ENCODE assay signal across 15 mouse cellular contexts in the genomic region with DNA sequence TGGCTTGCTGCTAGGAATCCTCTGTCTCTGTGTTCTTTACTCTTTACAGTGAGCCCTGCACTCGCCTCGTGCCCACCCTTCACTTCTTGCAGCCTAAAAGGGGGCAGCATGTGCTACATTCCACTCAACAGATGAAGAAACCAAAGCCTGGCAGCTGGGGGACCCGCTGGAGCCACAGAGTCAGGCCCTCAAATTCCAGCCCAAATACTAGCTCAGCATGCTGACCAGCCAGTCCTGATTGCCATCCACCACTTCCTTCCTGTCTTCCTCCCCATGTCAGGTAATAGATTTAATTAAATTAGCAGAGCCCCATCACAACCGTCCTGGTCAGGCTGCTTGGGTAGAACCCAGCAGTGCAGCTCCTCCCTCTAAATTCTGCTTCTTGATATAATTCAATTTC. TPM values are rescaled to one million over a fixed set of nuclear protein-coding genes. Genes with fewer than 3 reads are reported as not detected.
DNase-seq lines count a peak whose midpoint lies in the region; ATAC-seq and TF ChIP-seq lines count a peak whose summit lies in the region.
"Had no signal": no experiment of that assay in that cellular context is flagged by ENCODE, and none has a peak within 500 bp of the region (broad histone marks: within the 10 kb centered on the region; RNA-seq: fewer than 3 reads in every experiment).

No protein-coding gene starts in this region.

- H3K4me1 ChIP-seq in midbrain, embryonic 10.5 days = peaks cover 77% of the 10 kb centered on the region
- peaks cover 15% of the 10 kb centered on the region for H3K4me1 ChIP-seq in midbrain, postnatal 0 days (ENCODE audit: insufficient read depth, low read length)
- peaks cover 58% of the 10 kb centered on the region for H3K4me1 ChIP-seq in hindbrain, embryonic 14.5 days (replicated peaks; ENCODE audit: control insufficient read depth, insufficient read depth, low read length)
- H3K4me1 ChIP-seq in neural tube, embryonic 12.5 days = peaks cover 62% of the 10 kb centered on the region
- H3K4me1 ChIP-seq in lung, postnatal 0 days (ENCODE audit: insufficient read depth, low read depth, low read length) = no peaks in the 10 kb centered on the region
- H3K4me1 ChIP-seq in stomach, postnatal 0 days (replicated peaks; ENCODE audit: control insufficient read depth, insufficient read depth) = no peaks in the 10 kb centered on the region

- TF ChIP-seq CTCF in midbrain, postnatal 0 days (IDR thresholded peaks at IDR 0.05) = no peak
- TF ChIP-seq CTCF in lung, postnatal 0 days (IDR thresholded peaks at IDR 0.05) = no peak
- no peak for TF ChIP-seq CTCF in stomach, postnatal 0 days (IDR thresholded peaks at IDR 0.05; ENCODE audit: low read depth)

- no peak overlapping the region for H3K4me2 ChIP-seq in midbrain, postnatal 0 days (ENCODE audit: low read depth, low read length, poor library complexity, severe bottlenecking)
- H3K4me2 ChIP-seq in hindbrain, embryonic 14.5 days (replicated peaks) = peak overlapping the region; percentile 23; the same call in 1 of the 2 replicates
- H3K4me2 ChIP-seq in neural tube, embryonic 12.5 days (replicated peaks) = peak overlapping the region; percentile 86
- H3K4me2 ChIP-seq in lung, postnatal 0 days (replicated peaks; ENCODE audit: low read depth, low read length) = no peak overlapping the region
- no peak overlapping the region for H3K4me2 ChIP-seq in stomach, postnatal 0 days (replicated peaks; ENCODE audit: low read depth)
- H3K4me2 ChIP-seq: liver, embryonic 15.5 days; stomach, embryonic 15.5 days had no signal

- 14% methylated on average over 4 of the region's 4 CpGs for WGBS in midbrain, embryonic 10.5 days
- WGBS in midbrain, postnatal 0 days = 27% methylated on average over 4 of the region's 4 CpGs
- WGBS in hindbrain, embryonic 14.5 days = 18% methylated on average over 4 of the region's 4 CpGs
- WGBS in neural tube, embryonic 12.5 days = 7% methylated on average over 4 of the region's 4 CpGs
- 47% methylated on average over 4 of the region's 4 CpGs for WGBS in lung, postnatal 0 days
- WGBS in stomach, postnatal 0 days = 63% methylated on average over 4 of the region's 4 CpGs

- no peaks in the 10 kb centered on the region for H3K9me3 ChIP-seq in midbrain, embryonic 10.5 days (replicated peaks)
- H3K9me3 ChIP-seq in midbrain, postnatal 0 days (ENCODE audit: low read length) = no peaks in the 10 kb centered on the region
- no peaks in the 10 kb centered on the region for H3K9me3 ChIP-seq in hindbrain, embryonic 14.5 days (ENCODE audit: control insufficient read depth, low read length)
- H3K9me3 ChIP-seq in neural tube, embryonic 12.5 days = no peaks in the 10 kb centered on the region
- H3K9me3 ChIP-seq in lung, postnatal 0 days (ENCODE audit: low read length) = no peaks in the 10 kb centered on the region
- H3K9me3 ChIP-seq in stomach, postnatal 0 days (ENCODE audit: control insufficient read depth, low read length) = no peaks in the 10 kb centered on the region
- H3K9me3 ChIP-seq: liver, embryonic 15.5 days; stomach, embryonic 15.5 days had no signal

- DNase-seq in heart, adult 11 months = peak; percentile 60
- DNase-seq in heart, adult 18-20 months = no peak
- peak; percentile 23 for DNase-seq in midbrain, embryonic 10.5 days (ENCODE audit: low spot score)
- no peak for DNase-seq in midbrain, postnatal 0 days (ENCODE audit: low spot score)
- no peak for DNase-seq in hindbrain, embryonic 14.5 days (ENCODE audit: low spot score)
- no peak for DNase-seq in lung, postnatal 0 days (ENCODE audit: low spot score)
- DNase-seq in stomach, postnatal 0 days (ENCODE audit: low spot score) = no peak
- DNase-seq: cerebellum, adult 9-11 months; gastrocnemius, postnatal 10 days; heart, postnatal 36 days; kidney, postnatal 25 days had no signal

- no peaks in the 10 kb centered on the region for H3K27me3 ChIP-seq in midbrain, embryonic 10.5 days (ENCODE audit: low read depth, poor library complexity, severe bottlenecking)
- no peaks in the 10 kb centered on the region for H3K27me3 ChIP-seq in midbrain, postnatal 0 days (ENCODE audit: insufficient read depth, low read length)
- no peaks in the 10 kb centered on the region for H3K27me3 ChIP-seq in hindbrain, embryonic 14.5 days (ENCODE audit: control insufficient read depth, insufficient read depth, low read length)
- H3K27me3 ChIP-seq in neural tube, embryonic 12.5 days (replicated peaks) = no peaks in the 10 kb centered on the region
- H3K27me3 ChIP-seq in lung, postnatal 0 days (replicated peaks; ENCODE audit: insufficient read depth, low read length) = 0 out of 2 replicates have a peak, but pooled peaks cover 3% of the 10 kb centered on the region
- no peaks in the 10 kb centered on the region for H3K27me3 ChIP-seq in stomach, postnatal 0 days (ENCODE audit: control insufficient read depth, insufficient read depth, low read length)

- H3K4me3 ChIP-seq in midbrain, embryonic 10.5 days = peak overlapping the region; percentile 23; the same call in 1 of the 2 replicates
- H3K4me3 ChIP-seq in midbrain, postnatal 0 days (ENCODE audit: low read depth, low read length) = no peak overlapping the region
- no peak overlapping the region for H3K4me3 ChIP-seq in hindbrain, embryonic 14.5 days (replicated peaks; ENCODE audit: low read length)
- H3K4me3 ChIP-seq in neural tube, embryonic 12.5 days = no peak overlapping the region
- no peak overlapping the region for H3K4me3 ChIP-seq in lung, postnatal 0 days (ENCODE audit: low read depth, low read length)
- H3K4me3 ChIP-seq in stomach, postnatal 0 days (ENCODE audit: low read depth, low read length) = no peak overlapping the region
- H3K4me3 ChIP-seq: liver, embryonic 15.5 days; stomach, embryonic 15.5 days had no signal

- H3K27ac ChIP-seq in midbrain, embryonic 10.5 days (replicated peaks) = peak overlapping the region; percentile 100
- no peak overlapping the region; the same call in 1 of the 2 replicates for H3K27ac ChIP-seq in midbrain, postnatal 0 days (ENCODE audit: low read depth, low read length)
- H3K27ac ChIP-seq in hindbrain, embryonic 14.5 days = peak overlapping the region; percentile 0
- H3K27ac ChIP-seq in neural tube, embryonic 12.5 days = no peak overlapping the region
- H3K27ac ChIP-seq in lung, postnatal 0 days (ENCODE audit: low read length) = no peak overlapping the region
- no peak overlapping the region for H3K27ac ChIP-seq in stomach, postnatal 0 days (replicated peaks)
- H3K27ac ChIP-seq: liver, embryonic 15.5 days had no signal

- H3K9ac ChIP-seq in midbrain, postnatal 0 days (replicated peaks; ENCODE audit: low read length, poor library complexity, severe bottlenecking) = no peak overlapping the region
- H3K9ac ChIP-seq in hindbrain, embryonic 14.5 days = 0 out of 2 replicates have a peak overlapping the region, but pooled peaks have one; percentile 28
- H3K9ac ChIP-seq in neural tube, embryonic 12.5 days = no peak overlapping the region
- no peak overlapping the region for H3K9ac ChIP-seq in lung, postnatal 0 days (replicated peaks; ENCODE audit: low read depth)
- no peak overlapping the region for H3K9ac ChIP-seq in stomach, postnatal 0 days (ENCODE audit: low read length)
- H3K9ac ChIP-seq: liver, embryonic 15.5 days; stomach, embryonic 15.5 days had no signal

- ATAC-seq in midbrain, postnatal 0 days (ENCODE audit: low FRiP score) = no peak
- no peak for ATAC-seq in hindbrain, embryonic 14.5 days (ENCODE audit: low FRiP score)
- no peak for ATAC-seq in neural tube, embryonic 12.5 days (ENCODE audit: low FRiP score, low read depth)
- no peak for ATAC-seq in lung, postnatal 0 days
- no peak for ATAC-seq in stomach, postnatal 0 days (ENCODE audit: low FRiP score, low TSS enrichment)

- H3K36me3 ChIP-seq in midbrain, embryonic 10.5 days = peaks cover 7% of the 10 kb centered on the region
- no peaks in the 10 kb centered on the region for H3K36me3 ChIP-seq in midbrain, postnatal 0 days (ENCODE audit: insufficient read depth, low read length)
- H3K36me3 ChIP-seq in hindbrain, embryonic 14.5 days (replicated peaks; ENCODE audit: control insufficient read depth, insufficient read depth) = no peaks in the 10 kb centered on the region
- H3K36me3 ChIP-seq in neural tube, embryonic 12.5 days = no peaks in the 10 kb centered on the region; the same call in 1 of the 2 replicates
- H3K36me3 ChIP-seq in lung, postnatal 0 days (ENCODE audit: insufficient read depth, low read length) = no peaks in the 10 kb centered on the region
- no peaks in the 10 kb centered on the region for H3K36me3 ChIP-seq in stomach, postnatal 0 days (ENCODE audit: control insufficient read depth, insufficient read depth, low read length)
- H3K36me3 ChIP-seq: liver, embryonic 15.5 days; stomach, embryonic 15.5 days had no signal

- no peak for TF ChIP-seq EP300 in lung, postnatal 0 days (IDR thresholded peaks at IDR 0.05)
- TF ChIP-seq EP300 in stomach, postnatal 0 days (optimal IDR thresholded peaks at IDR 0.05) = no peak

RNA-seq across cellular contexts. Expression of a gene that starts 5.1 kb away (rescaled TPM):
- 10 to 100 TPM in 1 of 2 experiments, 1 to 10 TPM in 1; 6.8 to 10.0 TPM for total RNA-seq in heart, adult 18-20 months (2021)
- 41.5 and 45.0 TPM in 2 replicates for polyA plus RNA-seq in midbrain, embryonic 10.5 days (2016; fragmentation: Nextera tagmentation; extraction: Ambion mirVana)
- 25.6 and 26.6 TPM in 2 replicates for total RNA-seq in midbrain, postnatal 0 days (2014; rRNA removed)
- 23.5 and 23.6 TPM in 2 replicates for polyA plus RNA-seq in midbrain, postnatal 0 days (2015; fragmentation: Nextera tagmentation; extraction: Ambion mirVana)
- 25.1 and 25.8 TPM in 2 replicates for polyA plus RNA-seq in hindbrain, embryonic 14.5 days (2014; fragmentation: Nextera tagmentation; extraction: Ambion mirVana)
- 44.6 and 45.2 TPM in 2 replicates for polyA plus RNA-seq in neural tube, embryonic 12.5 days (2016; fragmentation: Nextera tagmentation; extraction: Ambion mirVana)
- polyA plus RNA-seq in lung, postnatal 0 days (2015; fragmentation: Nextera tagmentation; extraction: Ambion mirVana) = 11.1 and 11.7 TPM in 2 replicates
- polyA plus RNA-seq in stomach, postnatal 0 days (2015; fragmentation: Nextera tagmentation; extraction: Ambion mirVana) = 2.4 and 3.3 TPM in 2 replicates
- total RNA-seq: megakaryocyte progenitor cell, adult 5-6 weeks had no signal

Comparison
In these comparisons a context has a peak if more than half of its experiments do, and no peak if none do; other contexts are left out.
1. DNase-seq: peak in heart, adult 11 months (single experiment) and midbrain, embryonic 10.5 days (single experiment); none in heart, adult 18-20 months (0 of 2), midbrain, postnatal 0 days (single experiment), hindbrain, embryonic 14.5 days (single experiment), lung, postnatal 0 days (single experiment) and stomach, postnatal 0 days (single experiment).
2. H3K27ac ChIP-seq: peak in midbrain, embryonic 10.5 days (single experiment) and hindbrain, embryonic 14.5 days (single experiment); none in midbrain, postnatal 0 days (single experiment), neural tube, embryonic 12.5 days (single experiment), lung, postnatal 0 days (single experiment) and stomach, postnatal 0 days (single experiment).
3. H3K4me2 ChIP-seq: peak in hindbrain, embryonic 14.5 days (single experiment) and neural tube, embryonic 12.5 days (single experiment); none in midbrain, postnatal 0 days (single experiment), lung, postnatal 0 days (single experiment) and stomach, postnatal 0 days (single experiment).